Mouse (Mus musculus) heart, embryonic 16.5 days (tissue): ENCODE measurements around the gene Itpr1. TPM values are rescaled to one million over a fixed set of nuclear protein-coding genes. Genes with fewer than 3 reads are reported as not detected.

Experiments used
- ATAC-seq: fragments of 200-750 bp; cut with Nextera tagmentation; replicated peaks from 2 replicates; pipeline ENCODE4 v1.8.0; 2017; ENCODE audit warnings: moderate number of reproducible peaks; ENCODE audit not compliant: insufficient read depth, low FRiP score; ENCODE audit errors: extremely low read depth
- H3K27ac ChIP-seq: fragments of 300-500 bp; sonication (generic); 2 replicates; pipeline ENCODE4 v1.5.1; 2014; ENCODE audit warnings: mild to moderate bottlenecking, low read length, control low read depth, moderate library complexity
- H3K27me3 ChIP-seq: fragments of 300-500 bp; sonication (generic); 2 replicates; pipeline ENCODE4 v1.6.1; 2014; ENCODE audit warnings: low read length, mixed read lengths; ENCODE audit not compliant: control insufficient read depth, insufficient read depth
- H3K36me3 ChIP-seq: fragments of 300-500 bp; sonication (generic); 2 replicates; pipeline ENCODE4 v1.6.1; 2014; ENCODE audit not compliant: control insufficient read depth, insufficient read depth
- H3K4me1 ChIP-seq: fragments of 300-500 bp; sonication (generic); 2 replicates; pipeline ENCODE4 v1.6.1; 2014; ENCODE audit warnings: low read length, mixed read lengths; ENCODE audit not compliant: control insufficient read depth, insufficient read depth
- H3K4me2 ChIP-seq: fragments of 300-500 bp; sonication (generic); 2 replicates; pipeline ENCODE4 v1.6.1; 2014; ENCODE audit warnings: low read depth, mild to moderate bottlenecking, control low read depth, low read length
- H3K4me3 ChIP-seq: fragments of 300-500 bp; sonication (generic); 2 replicates; pipeline ENCODE4 v1.5.1; 2014; ENCODE audit warnings: mild to moderate bottlenecking, control low read depth, low read length
- H3K9ac ChIP-seq: fragments of 300-500 bp; sonication (generic); 2 replicates; pipeline ENCODE4 v1.6.1; 2014; ENCODE audit warnings: low read length, control low read depth
- H3K9me3 ChIP-seq: fragments of 300-500 bp; sonication (generic); replicated peaks from 2 replicates; pipeline ENCODE4 v1.6.1; 2016; ENCODE audit warnings: low read length; ENCODE audit not compliant: control insufficient read depth
- WGBS: fragments of 180-500 bp; shearing (Covaris S2); extraction: QIAGEN DNeasy Blood & Tissue Kit; methylation state at CpG from one replicate; pipeline ENCODE4 v1.1.7; 2014; 5-methylcytosine and 5-hydroxymethylcytosine counted together
- polyA plus RNA-seq: library from polyadenylated mRNA; unstranded; fragments of >200 nt; fragmentation: Nextera tagmentation; extraction: Ambion mirVana; gene quantifications from 2 replicates; pipeline ENCODE4 v1.2.1, GENCODE M21; 2015

The Itpr1 gene
- polyA plus RNA-seq, 1 experiment from 2014 or later, result 10.8 TPM

DNA sequence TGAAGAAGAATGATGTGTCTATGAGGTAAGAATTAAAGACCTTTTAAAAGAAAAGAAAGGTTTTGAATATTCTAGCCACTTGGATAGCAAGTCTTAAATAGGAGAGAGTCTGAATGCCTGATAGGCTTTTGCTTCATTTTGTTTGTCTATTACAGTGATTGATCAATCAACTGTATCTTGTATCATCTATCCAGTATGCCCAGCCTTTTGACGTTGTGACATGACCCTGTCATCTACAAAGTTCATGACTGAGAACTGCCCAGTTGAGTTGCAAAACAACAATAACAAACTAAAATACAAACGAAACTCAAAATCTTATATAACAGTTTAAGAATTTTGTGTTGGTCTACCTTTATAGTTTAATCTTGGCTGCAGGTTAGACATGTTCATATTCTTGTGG, 78.1 kb downstream of the Itpr1 start:
- H3K27me3 ChIP-seq, result no peaks in the 10 kb centered on the region
- no peak overlapping the region for H3K4me2 ChIP-seq
- peaks cover 12% of the 10 kb centered on the region for H3K4me1 ChIP-seq
- H3K4me3 ChIP-seq, result no peak overlapping the region
- no peaks in the 10 kb centered on the region for H3K36me3 ChIP-seq
- no peak overlapping the region for H3K27ac ChIP-seq
- no peak overlapping the region for H3K9ac ChIP-seq
- no peak for ATAC-seq
- WGBS, result 87% methylated on average over 2 of the region's 2 CpGs
- H3K9me3 ChIP-seq, result no peaks in the 10 kb centered on the region

DNA sequence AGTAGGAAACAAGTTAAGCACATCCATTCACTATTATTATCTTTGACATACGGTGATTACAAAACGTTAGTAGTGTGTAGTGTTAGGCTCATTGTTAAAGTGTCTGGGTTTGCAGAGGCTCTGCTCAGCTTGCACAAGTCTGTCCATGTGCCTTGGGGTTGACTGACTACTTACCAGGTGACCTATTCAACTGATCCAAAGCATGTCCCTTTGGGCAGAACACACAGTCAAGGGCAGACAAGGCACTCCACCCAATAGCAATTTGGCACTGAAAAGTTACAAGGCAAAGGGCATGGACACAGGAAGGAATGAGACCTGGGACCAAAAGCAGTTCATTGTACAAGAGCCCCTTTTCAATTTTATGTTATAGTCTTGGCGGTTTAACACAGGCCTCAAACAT, 78.7 kb downstream of the Itpr1 start:
- Histone ChIP-seq H3K27ac (no peak overlapping the region), H3K4me2 (no peak overlapping the region), H3K4me3 (no peak overlapping the region), H3K9ac (no peak overlapping the region), H3K27me3 (no peaks in the 10 kb centered on the region), H3K36me3 (no peaks in the 10 kb centered on the region), H3K4me1 (peaks cover 12% of the 10 kb centered on the region), H3K9me3 (no peaks in the 10 kb centered on the region)
- WGBS, result 79% methylated on average over 3 of the region's 3 CpGs
- ATAC-seq, result no peak

GRCm38 (mm10) chr6:108301856-108302255, 89.0 kb downstream of the Itpr1 start:
- 87% methylated on average over 5 of the region's 5 CpGs for WGBS
- no peaks in the 10 kb centered on the region for H3K27me3 ChIP-seq
- peaks cover 18% of the 10 kb centered on the region for H3K4me1 ChIP-seq
- H3K36me3 ChIP-seq, result no peaks in the 10 kb centered on the region
- no peak for ATAC-seq
- H3K9me3 ChIP-seq, result no peaks in the 10 kb centered on the region
- no peak overlapping the region for H3K4me2 ChIP-seq
- H3K27ac ChIP-seq, result no peak overlapping the region
- H3K9ac ChIP-seq, result no peak overlapping the region
- H3K4me3 ChIP-seq, result no peak overlapping the region

DNA sequence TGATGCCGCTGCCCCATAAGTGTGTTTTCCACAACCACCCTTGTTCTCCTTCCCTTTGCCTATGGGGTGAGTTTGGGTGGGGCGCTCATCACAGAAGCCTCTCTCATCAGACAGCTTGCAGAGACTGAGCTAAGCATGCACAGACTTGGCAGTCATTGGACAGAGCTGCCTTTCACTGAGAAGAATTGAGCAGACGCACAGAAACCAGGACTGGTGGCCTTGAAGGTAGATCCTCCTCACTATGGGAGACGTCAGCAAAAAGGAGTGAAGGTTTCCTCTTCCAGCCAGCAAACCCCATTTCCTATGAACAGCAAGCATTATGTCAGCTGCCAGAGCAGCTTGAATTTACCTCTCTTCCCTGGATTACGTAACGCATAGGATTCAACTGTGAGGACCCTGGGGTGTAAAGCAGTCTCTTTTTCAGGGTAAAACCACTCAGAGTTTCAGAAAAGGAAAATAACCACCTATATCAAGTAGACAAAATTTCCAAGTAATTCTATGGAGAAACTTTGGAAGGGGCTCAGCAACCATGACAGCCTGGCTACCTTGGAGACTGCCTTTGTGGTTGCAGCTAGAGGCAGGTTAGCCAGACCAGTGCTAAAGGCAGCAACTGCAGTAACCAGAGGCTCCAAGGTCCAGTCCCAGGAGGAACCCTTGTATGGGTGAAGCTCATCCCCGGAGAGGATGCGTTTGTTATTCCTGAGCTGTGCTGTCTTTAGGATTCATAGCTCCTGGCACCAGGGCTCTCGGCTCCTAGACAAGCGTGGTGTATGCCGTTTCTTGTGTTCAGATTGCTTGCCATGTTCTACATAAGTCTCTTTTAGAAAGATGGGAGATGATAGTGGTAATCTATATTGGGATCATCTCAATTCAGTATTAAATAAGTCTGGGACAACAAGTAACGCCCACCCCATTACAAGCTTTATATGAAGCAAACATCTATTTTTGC, 91.0 kb downstream of the Itpr1 start:
- ATAC-seq, result no peak
- Histone ChIP-seq H3K27ac (no peak overlapping the region), H3K4me3 (no peak overlapping the region), H3K9ac (no peak overlapping the region), H3K4me1 (peaks cover 22% of the 10 kb centered on the region), H3K36me3 (no peaks in the 10 kb centered on the region), H3K4me2 (no peak overlapping the region), H3K9me3 (no peaks in the 10 kb centered on the region), H3K27me3 (no peaks in the 10 kb centered on the region)
- WGBS, result 79% methylated on average over 12 of the region's 12 CpGs

DNA sequence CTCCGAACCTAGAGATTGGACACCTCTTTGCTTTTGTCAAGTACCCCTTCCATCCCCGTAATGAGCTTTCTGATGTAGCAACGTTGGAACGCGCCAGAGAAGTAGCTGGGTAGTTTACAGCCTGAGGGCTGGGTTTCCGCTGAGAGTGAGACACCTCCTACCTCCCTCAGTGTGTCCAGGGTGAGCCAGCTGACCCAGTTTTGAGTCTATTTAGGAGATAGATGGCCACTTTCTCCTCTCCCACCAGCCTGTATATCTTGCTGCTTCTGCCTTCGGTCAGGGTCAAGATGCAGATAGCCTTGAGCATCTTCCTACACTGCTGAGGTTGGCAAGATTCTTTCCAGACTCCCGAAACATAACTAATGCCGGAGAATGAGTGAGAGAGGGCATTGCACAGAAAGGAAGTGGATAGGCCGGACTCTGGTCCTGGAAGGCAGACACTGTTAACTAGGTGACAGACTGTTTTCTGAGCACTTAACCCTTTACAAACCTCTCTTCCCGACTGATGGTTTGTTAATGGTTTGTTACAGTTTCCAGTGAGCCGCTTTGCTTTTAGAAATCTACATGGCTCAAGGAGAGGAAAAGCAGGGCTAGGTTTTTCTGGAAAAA, 92.4 kb downstream of the Itpr1 start:
- peak overlapping the region; percentile 45 for H3K9ac ChIP-seq
- peak overlapping the region; percentile 69 for H3K27ac ChIP-seq
- H3K36me3 ChIP-seq, result no peaks in the 10 kb centered on the region
- H3K9me3 ChIP-seq, result no peaks in the 10 kb centered on the region
- 22% methylated on average over 12 of the region's 12 CpGs for WGBS
- H3K27me3 ChIP-seq, result no peaks in the 10 kb centered on the region
- peaks cover 30% of the 10 kb centered on the region for H3K4me1 ChIP-seq
- H3K4me2 ChIP-seq, result peak overlapping the region; percentile 30
- no peak overlapping the region for H3K4me3 ChIP-seq
- ATAC-seq, result peak; percentile 49; the same call in 1 of the 2 replicates

DNA sequence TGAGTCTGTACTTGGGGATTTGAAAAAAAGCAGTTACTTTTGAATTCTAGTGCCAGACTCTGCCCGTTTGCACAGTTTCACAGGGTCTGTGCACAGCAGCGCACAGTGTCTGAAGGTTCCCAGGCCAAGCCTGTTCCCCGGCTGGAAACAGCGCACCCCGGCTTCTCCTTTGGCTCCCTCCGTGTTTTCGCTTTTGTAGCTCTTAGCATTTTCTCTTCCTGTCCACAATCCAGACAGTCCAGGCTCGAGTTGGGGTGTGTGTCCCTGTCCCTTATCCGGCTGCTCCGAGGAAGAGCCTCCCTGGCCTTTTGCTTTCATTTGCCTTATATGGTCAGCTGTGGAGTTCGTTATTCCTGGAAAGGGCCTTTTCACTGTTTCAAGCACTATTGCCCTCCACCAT, 93.3 kb downstream of the Itpr1 start:
- 13% methylated on average over 11 of the region's 11 CpGs for WGBS
- H3K9ac ChIP-seq, result peak overlapping the region; percentile 73
- H3K4me2 ChIP-seq, result peak overlapping the region; percentile 70
- H3K27me3 ChIP-seq, result no peaks in the 10 kb centered on the region
- no peaks in the 10 kb centered on the region for H3K9me3 ChIP-seq
- peak overlapping the region; percentile 46 for H3K4me3 ChIP-seq
- H3K27ac ChIP-seq, result peak overlapping the region; percentile 82
- no peaks in the 10 kb centered on the region for H3K36me3 ChIP-seq
- ATAC-seq, result peak; percentile 45
- peaks cover 30% of the 10 kb centered on the region for H3K4me1 ChIP-seq

DNA sequence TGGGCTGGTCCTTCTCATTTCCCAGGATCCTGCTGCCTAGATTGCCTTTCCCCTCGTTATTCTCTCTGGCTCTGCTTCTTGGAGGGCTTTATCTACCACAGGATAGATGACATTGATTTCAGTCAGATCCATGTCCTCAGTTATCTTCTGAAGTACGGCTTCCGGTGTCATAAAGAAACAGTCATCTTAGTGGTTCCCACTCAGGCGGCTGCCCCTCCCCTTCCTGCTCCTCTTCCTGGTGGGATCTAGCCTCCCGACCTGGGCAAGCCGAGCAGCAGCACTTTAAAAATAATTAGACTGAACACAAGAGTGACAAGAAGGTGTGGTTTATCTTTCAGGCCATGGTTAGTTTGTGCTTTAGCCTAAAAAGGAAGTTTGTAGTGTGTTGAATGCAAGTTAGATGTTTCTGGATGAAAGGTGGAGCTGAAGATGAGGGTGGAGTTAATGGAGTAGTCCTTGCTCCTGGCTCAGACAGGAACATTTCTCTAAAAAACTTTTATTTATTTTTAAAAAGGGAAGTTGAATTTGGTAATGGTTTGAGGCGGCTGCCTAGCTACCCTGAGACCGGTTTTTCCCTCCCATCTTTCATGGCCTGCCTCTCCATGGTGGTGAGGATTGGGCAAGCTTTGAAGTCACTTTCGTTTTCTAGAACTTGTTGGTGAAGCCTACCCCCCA, 94.2 kb downstream of the Itpr1 start:
- Histone ChIP-seq H3K9ac (peak overlapping the region; percentile 10; the same call in 1 of the 2 replicates), H3K27me3 (no peaks in the 10 kb centered on the region), H3K4me2 (peak overlapping the region; percentile 70), H3K36me3 (no peaks in the 10 kb centered on the region), H3K27ac (peak overlapping the region; percentile 82), H3K4me3 (peak overlapping the region; percentile 22; the same call in 1 of the 2 replicates), H3K4me1 (peaks cover 30% of the 10 kb centered on the region), H3K9me3 (no peaks in the 10 kb centered on the region)
- ATAC-seq, result no peak; the same call in 1 of the 2 replicates
- WGBS, result 34% methylated on average over 9 of the region's 9 CpGs

- H3K4me3 ChIP-seq, result no peak overlapping the region
- 89% methylated on average over 6 of the region's 6 CpGs for WGBS
- peaks cover 30% of the 10 kb centered on the region for H3K4me1 ChIP-seq
- H3K27ac ChIP-seq, result no peak overlapping the region; the same call in 1 of the 2 replicates
- H3K4me2 ChIP-seq, result peak overlapping the region; percentile 13; the same call in 1 of the 2 replicates
- H3K9ac ChIP-seq, result no peak overlapping the region
- H3K9me3 ChIP-seq, result no peaks in the 10 kb centered on the region
- H3K27me3 ChIP-seq, result no peaks in the 10 kb centered on the region
- no peak for ATAC-seq
- H3K36me3 ChIP-seq, result no peaks in the 10 kb centered on the region
Observed at GRCm38 (mm10) chr6:108307770-108308169, 94.9 kb downstream of the Itpr1 start.
